Mouse (Mus musculus) urinary bladder, postnatal 4 days (tissue): ENCODE results near the gene Lypd3.
"Not testable (repeated sequence)": the region's sequence is repeated elsewhere in the genome, so short reads cannot be mapped to it uniquely, and the experiment has no call there.

Experiments used
- DNase-seq, 2 experiments: peaks; one replicate each; pipeline ENCODE4 v3.0.0; 2021 to 2022; ENCODE audit warnings: low spot score in 2 of 2

Lypd3 gene

DNA sequence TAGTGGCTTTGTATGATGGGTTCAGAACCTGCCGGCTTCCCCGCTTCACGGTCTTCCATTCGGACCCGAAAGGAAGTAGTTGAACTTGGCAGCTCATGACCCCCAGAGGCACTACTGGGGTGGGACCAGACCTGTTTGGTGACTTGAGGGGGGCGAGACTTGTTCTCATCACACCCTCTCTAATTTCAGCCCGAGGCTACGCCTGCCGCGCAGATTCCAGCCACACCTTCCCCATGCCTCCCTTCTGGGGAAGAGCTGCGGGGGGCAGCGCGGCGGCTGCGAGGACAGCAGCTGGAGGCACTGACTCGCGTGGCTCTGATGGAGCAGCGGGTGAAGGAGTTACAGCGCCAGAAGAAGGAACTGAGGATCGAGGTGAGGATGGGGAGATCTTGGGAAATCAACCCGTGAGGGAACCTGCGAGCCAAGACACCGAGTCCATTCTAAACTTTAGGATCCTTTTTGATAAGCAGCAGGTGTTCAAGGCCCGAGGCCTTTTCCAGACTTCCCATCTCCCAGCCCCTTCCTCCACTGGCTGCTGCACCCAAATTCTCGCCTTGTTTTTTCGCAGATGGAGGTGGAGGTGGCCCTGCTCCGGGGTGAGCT, 23.9 kb upstream of the Lypd3 start:
- DNase-seq, result no peak

DNA sequence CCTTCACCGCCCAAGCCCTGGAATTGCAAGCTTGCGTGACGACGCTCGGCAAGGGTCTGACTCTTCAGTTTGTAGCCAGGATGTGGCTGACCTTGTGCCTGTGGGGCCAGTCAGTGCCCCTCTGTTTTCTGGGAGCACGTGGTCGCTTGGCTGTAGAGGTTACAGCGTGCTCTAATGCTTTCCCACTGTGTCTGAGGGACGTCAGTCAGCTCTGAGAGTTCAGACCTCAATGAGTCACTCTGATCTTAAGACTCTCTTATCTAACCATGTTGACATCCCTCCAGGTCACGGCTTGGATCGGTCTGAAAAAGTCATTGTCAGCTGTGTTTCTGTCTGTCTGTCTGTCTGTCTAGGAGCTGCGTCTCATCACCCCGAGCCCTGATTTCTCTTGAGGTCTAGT, 21.5 kb upstream of the Lypd3 start:
- DNase-seq, result no peak

- DNase-seq, result no peak
Observed at GRCm38 (mm10) chr7:24617763-24618162, 18.6 kb upstream of the Lypd3 start.

GRCm38 (mm10) chr7:24618374-24618773, 18.0 kb upstream of the Lypd3 start:
- not testable (repeated sequence) for DNase-seq

GRCm38 (mm10) chr7:24619671-24620397, 16.5 kb upstream of the Lypd3 start:
- no peak for DNase-seq

DNA sequence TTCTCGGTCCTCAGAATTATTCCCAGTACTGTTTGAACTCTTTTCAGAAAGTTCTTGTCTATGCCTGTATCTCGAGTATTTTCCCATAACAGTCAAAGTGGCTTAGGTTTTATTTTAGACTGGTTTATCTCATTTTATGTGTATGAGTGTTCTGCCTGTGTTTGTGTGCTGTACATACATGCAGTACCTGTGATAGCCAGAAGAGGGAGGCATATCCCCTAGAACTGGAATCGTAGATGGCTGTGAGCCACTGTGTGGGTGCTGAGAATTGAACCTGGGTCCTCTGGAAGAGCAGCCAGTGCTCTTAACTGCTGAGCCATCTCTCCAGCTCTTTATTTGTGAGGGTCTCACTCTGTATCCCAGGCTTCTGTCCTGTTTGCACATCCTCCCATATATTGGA, 15.2 kb upstream of the Lypd3 start:
- no peak for DNase-seq

DNA sequence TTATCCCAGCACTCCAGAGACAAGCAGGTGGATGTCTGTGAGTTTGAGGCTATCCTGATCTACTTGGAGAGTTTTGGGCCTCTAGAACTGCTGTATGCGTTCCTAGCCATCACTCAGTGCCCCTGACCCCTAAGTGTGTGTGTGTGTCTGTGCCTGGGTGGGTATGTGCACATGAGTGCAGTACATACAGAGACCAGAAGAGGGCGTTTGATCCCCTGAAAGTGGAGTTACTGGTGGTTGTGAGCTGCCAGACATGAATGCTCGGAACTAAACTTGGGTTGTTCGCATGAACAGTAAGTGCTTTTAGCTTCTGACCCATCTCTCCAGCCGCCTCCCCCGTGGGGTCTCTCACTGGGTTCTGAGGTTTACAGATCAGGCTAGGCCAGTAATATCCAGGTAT, 13.4 kb upstream of the Lypd3 start:
- no peak for DNase-seq

- peak; percentile 79 to 86 for DNase-seq
Observed at GRCm38 (mm10) chr7:24628685-24629610, 7.4 kb upstream of the Lypd3 start.

GRCm38 (mm10) chr7:24629672-24630071, 6.7 kb upstream of the Lypd3 start:
- DNase-seq, result no peak

- no peak for DNase-seq
Observed at GRCm38 (mm10) chr7:24630116-24630880, 6.1 kb upstream of the Lypd3 start.

DNA sequence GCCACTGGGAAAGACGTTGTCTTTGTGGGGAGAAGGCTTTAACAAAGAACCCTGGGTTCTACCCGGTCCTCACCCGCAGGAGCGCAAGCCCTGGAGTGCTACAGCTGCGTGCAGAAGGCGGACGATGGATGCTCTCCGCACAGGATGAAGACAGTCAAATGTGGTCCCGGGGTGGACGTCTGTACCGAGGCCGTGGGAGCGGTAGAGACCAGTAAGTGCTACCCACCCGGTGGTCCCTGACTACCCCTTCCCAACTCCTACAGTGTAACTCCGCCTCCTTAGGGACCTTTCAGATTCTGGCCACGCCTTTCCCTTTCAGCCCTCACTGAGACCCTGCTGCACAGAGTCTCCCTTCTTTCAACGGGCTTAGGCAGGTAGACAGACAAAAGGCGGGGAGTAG, 696 bp downstream of the Lypd3 start:
- DNase-seq, result peak in 1 of 2 experiments; percentile 58

GRCm38 (mm10) chr7:24638026-24638856, 1.9 kb downstream of the Lypd3 start:
- no peak for DNase-seq

- DNase-seq, result no peak
Observed at GRCm38 (mm10) chr7:24640450-24640849, 4.1 kb downstream of the Lypd3 start.

- no peak for DNase-seq
Observed at GRCm38 (mm10) chr7:24642491-24642890, 6.1 kb downstream of the Lypd3 start.

- no peak for DNase-seq
Observed at GRCm38 (mm10) chr7:24644492-24644891, 8.1 kb downstream of the Lypd3 start.

DNA sequence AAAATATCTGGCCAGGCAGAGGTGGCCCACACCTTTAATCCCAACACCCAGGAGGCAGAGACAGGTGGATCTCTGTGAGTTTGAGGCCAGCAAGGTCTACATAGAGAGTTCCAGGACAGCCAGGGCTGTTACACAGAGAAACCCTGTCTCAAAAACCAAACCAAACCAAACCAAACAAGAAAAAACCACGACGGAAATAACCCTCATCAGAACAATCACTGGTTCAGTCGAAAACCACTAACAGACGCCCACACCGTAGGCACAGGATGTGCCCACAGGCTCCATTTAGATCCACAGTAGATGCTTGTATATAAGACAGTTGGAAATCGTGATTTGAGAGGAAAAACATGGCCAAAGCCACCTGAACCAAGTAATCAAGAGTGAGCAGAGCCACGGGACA, 8.6 kb downstream of the Lypd3 start:
- DNase-seq, result no peak

DNA sequence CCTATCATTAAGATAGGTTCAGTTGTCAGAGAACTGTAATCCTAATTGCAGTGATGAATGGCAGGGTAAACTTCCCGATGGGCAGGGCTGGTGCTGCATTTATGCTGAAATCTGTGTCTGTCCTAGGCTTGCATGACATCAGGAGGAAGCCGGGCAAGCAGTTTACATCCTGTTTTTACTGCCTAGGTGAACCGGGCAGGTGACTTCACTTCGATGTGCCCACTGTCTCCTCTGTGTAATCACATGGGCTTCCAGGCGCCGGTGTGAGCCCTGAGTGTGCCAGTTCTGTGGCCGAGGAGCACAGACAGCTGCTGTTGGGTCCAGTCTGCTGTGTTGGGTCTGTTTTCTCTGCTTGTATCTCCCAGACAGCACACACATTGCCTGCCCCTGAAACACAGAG, 10.1 kb downstream of the Lypd3 start:
- DNase-seq, result no peak

GRCm38 (mm10) chr7:24653681-24654080, 17.3 kb downstream of the Lypd3 start:
- DNase-seq, result peak in 1 of 2 experiments; percentile 36

GRCm38 (mm10) chr7:24659737-24660357, 23.5 kb downstream of the Lypd3 start:
- no peak for DNase-seq

DNA sequence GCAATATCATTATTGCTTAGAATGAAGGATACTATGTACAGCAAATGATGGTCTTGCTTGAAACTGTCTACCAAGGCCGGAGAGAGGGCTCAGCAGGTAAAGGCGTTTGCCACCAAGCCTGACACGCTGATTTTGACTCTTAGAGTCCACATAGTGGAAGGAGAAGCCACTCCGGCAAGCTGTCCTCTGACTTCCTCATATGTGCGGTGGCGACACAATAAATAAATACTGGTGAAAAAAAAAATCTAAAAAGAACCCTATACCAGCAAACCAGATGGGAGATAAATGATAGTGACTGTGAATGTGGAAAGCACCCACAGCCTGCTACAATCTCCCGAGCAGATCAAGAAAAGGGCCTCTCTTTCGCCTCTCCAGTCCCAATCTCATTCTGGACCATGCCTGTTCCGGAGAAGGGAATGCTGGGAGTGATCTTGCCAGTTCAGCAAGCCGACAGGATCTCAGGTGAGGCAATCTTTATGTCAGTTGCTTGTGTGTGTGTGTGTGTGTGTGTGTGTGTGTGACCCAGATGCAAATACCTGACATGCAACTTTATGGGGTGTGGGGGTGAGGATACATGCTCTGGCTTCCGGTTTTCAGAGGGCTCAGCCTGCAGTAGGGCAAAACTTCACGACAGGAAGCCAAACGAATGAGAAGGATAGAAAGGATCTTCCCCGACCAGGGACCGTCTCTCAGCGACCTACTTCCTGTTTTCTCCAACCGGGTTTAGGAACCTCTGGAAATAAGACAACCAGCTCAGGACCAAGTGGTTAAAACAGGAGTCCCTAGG, 25.0 kb downstream of the Lypd3 start:
- no peak for DNase-seq
